In the genomic region with DNA sequence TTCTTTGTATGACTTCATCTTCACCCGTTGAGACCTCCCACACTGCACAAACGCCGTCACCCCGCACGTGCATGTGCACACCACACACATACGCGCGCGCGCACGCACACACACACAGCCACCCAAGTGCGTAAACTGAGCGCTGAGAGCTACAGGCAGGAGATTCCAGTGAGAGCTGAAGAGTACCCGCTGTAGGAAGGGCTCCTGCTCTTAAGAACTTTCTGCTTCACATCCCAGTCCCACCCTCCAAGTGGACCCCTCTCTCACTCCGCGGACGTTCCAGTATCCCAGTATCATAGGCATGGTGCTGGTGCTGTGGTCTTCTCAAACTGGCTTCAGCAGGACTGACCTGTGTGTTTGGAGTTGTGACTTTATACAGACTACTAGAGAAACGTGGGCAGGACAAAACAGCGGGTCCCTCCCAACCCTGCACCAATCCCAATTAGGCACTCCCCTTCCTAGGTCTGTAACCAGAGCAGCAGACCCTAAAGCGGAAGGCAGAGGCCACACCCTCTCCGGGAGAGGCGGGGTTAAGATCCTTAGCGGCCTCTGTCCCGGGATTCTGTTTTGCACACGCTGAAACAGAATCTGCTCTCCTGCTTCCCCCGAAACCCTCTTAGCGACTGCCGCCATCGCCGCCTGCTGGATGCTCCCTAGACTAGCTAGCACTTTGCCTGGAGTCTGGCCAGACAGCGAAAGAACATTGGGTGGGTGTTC, we compare ENCODE assay signal across 8 mouse cellular contexts. TPM values are rescaled to one million over a fixed set of nuclear protein-coding genes. Genes with fewer than 3 reads are reported as not detected.
A peak's percentile ranks its signal among the peaks of the same experiment; 100 is the strongest.
DNase-seq lines count a peak whose midpoint lies in the region; ATAC-seq lines count a peak whose summit lies in the region.

A gene (minus strand): TSS at position 501 of the 717 bp plus-strand sequence.

- peak within 1 kb of the TSS; percentile 43 for H3K9ac ChIP-seq in forebrain, embryonic 11.5 days (ENCODE audit: low read length)
- peak within 1 kb of the TSS; percentile 75 for H3K9ac ChIP-seq in heart, embryonic 16.5 days (ENCODE audit: low read length)
- peak within 1 kb of the TSS; percentile 22 for H3K9ac ChIP-seq in liver, embryonic 15.5 days
- peak within 1 kb of the TSS; percentile 44; the same call in 1 of the 2 replicates for H3K9ac ChIP-seq in neural tube, embryonic 12.5 days

- peak; percentile 75 for DNase-seq in c-Kit-positive CD71-positive TER-119-negative erythroid progenitor cells, embryonic 14.5 days (ENCODE audit: low read depth)
- peak; percentile 94 for DNase-seq in forebrain, embryonic 11.5 days (ENCODE audit: low spot score)
- DNase-seq in kidney, postnatal 36 days = peak; percentile 97 to 99
- DNase-seq in telencephalon, adult 2 months (ENCODE audit: low read depth, low spot score) = peak; percentile 95

- under 1% methylated on average over 31 of the region's 31 CpGs for WGBS in forebrain, embryonic 11.5 days
- under 1% methylated on average over 31 of the region's 31 CpGs for WGBS in heart, embryonic 16.5 days
- under 1% methylated on average over 31 of the region's 31 CpGs for WGBS in liver, embryonic 15.5 days (ENCODE audit: insufficient replicate concordance)
- under 1% methylated on average over 31 of the region's 31 CpGs for WGBS in neural tube, embryonic 12.5 days

- no peaks in the 10 kb centered on the region for H3K9me3 ChIP-seq in forebrain, embryonic 11.5 days (ENCODE audit: control insufficient read depth, low read length)
- H3K9me3 ChIP-seq in heart, embryonic 16.5 days (replicated peaks; ENCODE audit: control insufficient read depth, low read length) = no peaks in the 10 kb centered on the region
- no peaks in the 10 kb centered on the region for H3K9me3 ChIP-seq in liver, embryonic 15.5 days (replicated peaks)
- no peaks in the 10 kb centered on the region for H3K9me3 ChIP-seq in neural tube, embryonic 12.5 days

- peak within 1 kb of the TSS; percentile 72 for H3K4me2 ChIP-seq in forebrain, embryonic 11.5 days (ENCODE audit: low read depth, low read length, severe bottlenecking)
- H3K4me2 ChIP-seq in heart, embryonic 16.5 days (ENCODE audit: low read depth, low read length) = peak within 1 kb of the TSS; percentile 77
- H3K4me2 ChIP-seq in liver, embryonic 15.5 days = peak within 1 kb of the TSS; percentile 65
- peak within 1 kb of the TSS; percentile 80 for H3K4me2 ChIP-seq in neural tube, embryonic 12.5 days (replicated peaks)

- H3K27ac ChIP-seq in forebrain, embryonic 11.5 days (ENCODE audit: low read depth, low read length) = peak within 1 kb of the TSS; percentile 5; the same call in 1 of the 2 replicates
- peak within 1 kb of the TSS; percentile 92 for H3K27ac ChIP-seq in heart, embryonic 16.5 days (ENCODE audit: low read length)
- H3K27ac ChIP-seq in liver, embryonic 15.5 days (replicated peaks) = peak within 1 kb of the TSS; percentile 78
- 0 out of 2 replicates have a peak within 1 kb of the TSS, but pooled peaks have one; percentile 7 for H3K27ac ChIP-seq in neural tube, embryonic 12.5 days

- peak; percentile 76 for ATAC-seq in CD4-positive, CD25-positive, alpha-beta regulatory T cell, adult 4 months
- ATAC-seq in forebrain, embryonic 11.5 days (replicated peaks; ENCODE audit: low FRiP score) = peak; percentile 98
- peak; percentile 99 for ATAC-seq in heart, embryonic 16.5 days (replicated peaks; ENCODE audit: extremely low read depth, insufficient read depth, low FRiP score)
- ATAC-seq in liver, embryonic 15.5 days (ENCODE audit: insufficient read depth) = peak; percentile 88
- peak; percentile 95 for ATAC-seq in neural tube, embryonic 12.5 days (ENCODE audit: low FRiP score, low read depth)

- H3K36me3 ChIP-seq in forebrain, embryonic 11.5 days (ENCODE audit: control insufficient read depth, insufficient read depth, low read length) = no peaks in the 10 kb centered on the region
- H3K36me3 ChIP-seq in heart, embryonic 16.5 days (ENCODE audit: control insufficient read depth, insufficient read depth) = no peaks in the 10 kb centered on the region
- no peaks in the 10 kb centered on the region for H3K36me3 ChIP-seq in liver, embryonic 15.5 days (replicated peaks)
- no peaks in the 10 kb centered on the region for H3K36me3 ChIP-seq in neural tube, embryonic 12.5 days

- no peaks in the 10 kb centered on the region for H3K27me3 ChIP-seq in forebrain, embryonic 11.5 days (ENCODE audit: control insufficient read depth, insufficient read depth, low read length)
- H3K27me3 ChIP-seq in heart, embryonic 16.5 days (ENCODE audit: control insufficient read depth, insufficient read depth, low read length) = peaks cover 3% of the 10 kb centered on the region; the same call in 1 of the 2 replicates
- no peaks in the 10 kb centered on the region for H3K27me3 ChIP-seq in liver, embryonic 15.5 days
- no peaks in the 10 kb centered on the region for H3K27me3 ChIP-seq in neural tube, embryonic 12.5 days (replicated peaks)

- H3K4me1 ChIP-seq in forebrain, embryonic 11.5 days (replicated peaks; ENCODE audit: control insufficient read depth, insufficient read depth, low read length) = peaks cover 8% of the 10 kb centered on the region
- H3K4me1 ChIP-seq in heart, embryonic 16.5 days (ENCODE audit: control insufficient read depth, insufficient read depth, low read length) = peaks cover 28% of the 10 kb centered on the region
- peaks cover 37% of the 10 kb centered on the region for H3K4me1 ChIP-seq in liver, embryonic 15.5 days (replicated peaks)
- H3K4me1 ChIP-seq in neural tube, embryonic 12.5 days = peaks cover 7% of the 10 kb centered on the region; the same call in 1 of the 2 replicates

- peak within 1 kb of the TSS; percentile 25 for H3K4me3 ChIP-seq in forebrain, embryonic 11.5 days (ENCODE audit: low read depth, low read length)
- peak within 1 kb of the TSS; percentile 58 for H3K4me3 ChIP-seq in heart, embryonic 16.5 days (ENCODE audit: low read length)
- peak within 1 kb of the TSS; percentile 50 for H3K4me3 ChIP-seq in liver, embryonic 15.5 days (replicated peaks)
- peak within 1 kb of the TSS; percentile 38 for H3K4me3 ChIP-seq in neural tube, embryonic 12.5 days

RNA-seq across cellular contexts. Expression of the gene that starts here (rescaled TPM):
- 1 to 10 TPM; 2.8 to 3.4 TPM for polyA plus RNA-seq in CD4-positive, CD25-positive, alpha-beta regulatory T cell, adult 4 months (2017; shearing (Covaris generic))
- 25.7 and 27.2 TPM in 2 replicates for polyA plus RNA-seq in forebrain, embryonic 11.5 days (2014; fragmentation: Nextera tagmentation; extraction: Ambion mirVana)
- 111 and 113 TPM in 2 replicates for polyA plus RNA-seq in heart, embryonic 16.5 days (2015; fragmentation: Nextera tagmentation; extraction: Ambion mirVana)
- polyA plus RNA-seq in liver, embryonic 15.5 days (2015; fragmentation: Nextera tagmentation; extraction: Ambion mirVana) = 415 and 453 TPM in 2 replicates
- 24.1 and 24.8 TPM in 2 replicates for polyA plus RNA-seq in neural tube, embryonic 12.5 days (2016; fragmentation: Nextera tagmentation; extraction: Ambion mirVana)

Comparison
In these comparisons a context has a peak if more than half of its experiments do, and no peak if none do; other contexts are left out.
1. Peak in every context shown above with its lines: DNase-seq, ATAC-seq, H3K4me3 ChIP-seq and H3K27ac ChIP-seq.
2. H3K27ac ChIP-seq: peak in every context shown above with its lines; median percentile 92 in heart, embryonic 16.5 days; 78 in liver, embryonic 15.5 days; 7 in neural tube, embryonic 12.5 days; 5 in forebrain, embryonic 11.5 days.
3. H3K9ac ChIP-seq: peak in every context shown above with its lines; median percentile 75 in heart, embryonic 16.5 days; 44 in neural tube, embryonic 12.5 days; 43 in forebrain, embryonic 11.5 days; 22 in liver, embryonic 15.5 days.